Mouse (Mus musculus) stomach, postnatal 0 days (tissue): ENCODE measurements around the gene Gtf2i. TPM values are rescaled to one million over a fixed set of nuclear protein-coding genes. Genes with fewer than 3 reads are reported as not detected.

Experiments used
- ATAC-seq: fragments of 200-750 bp; cut with Nextera tagmentation; 2 replicates; pipeline ENCODE4 v1.8.0; 2017; ENCODE audit not compliant: low FRiP score, low TSS enrichment
- DNase-seq: peaks from one replicate; pipeline ENCODE4 v3.0.0-alpha.2; 2016; ENCODE audit warnings: low spot score
- H3K27ac ChIP-seq: fragments of 300-500 bp; sonication (generic); replicated peaks from 2 replicates; pipeline ENCODE4 v1.5.1; 2014; ENCODE audit warnings: mild to moderate bottlenecking, control low read depth
- H3K27me3 ChIP-seq: fragments of 300-500 bp; sonication (generic); 2 replicates; pipeline ENCODE4 v1.6.1; 2014; ENCODE audit warnings: low read length; ENCODE audit not compliant: control insufficient read depth, insufficient read depth
- H3K36me3 ChIP-seq: fragments of 300-500 bp; sonication (generic); 2 replicates; pipeline ENCODE4 v1.6.1; 2014; ENCODE audit warnings: low read length, mixed read lengths; ENCODE audit not compliant: control insufficient read depth, insufficient read depth
- H3K4me1 ChIP-seq: fragments of 300-500 bp; sonication (generic); replicated peaks from 2 replicates; pipeline ENCODE4 v1.6.1; 2014; ENCODE audit warnings: antibody characterized with exemption; ENCODE audit not compliant: control insufficient read depth, insufficient read depth
- H3K4me2 ChIP-seq: fragments of 300-500 bp; sonication (generic); replicated peaks from 2 replicates; pipeline ENCODE4 v1.6.1; 2014; ENCODE audit warnings: low read depth, mild to moderate bottlenecking, control low read depth, moderate library complexity
- H3K4me3 ChIP-seq: fragments of 300-500 bp; sonication (generic); 2 replicates; pipeline ENCODE4 v1.5.1; 2014; ENCODE audit warnings: low read depth, low read length, control low read depth
- H3K9ac ChIP-seq: fragments of 300-500 bp; sonication (generic); 2 replicates; pipeline ENCODE4 v1.6.1; 2014; ENCODE audit warnings: mild to moderate bottlenecking, low read length, control low read depth, mixed read lengths
- H3K9me3 ChIP-seq: fragments of 300-500 bp; sonication (generic); 2 replicates; pipeline ENCODE4 v1.6.1; 2016; ENCODE audit warnings: low read length; ENCODE audit not compliant: control insufficient read depth
- CTCF ChIP-seq: IDR thresholded peaks from 2 replicates; pipeline ENCODE4 v1.5.1; 2016; ENCODE audit warnings: antibody characterized with exemption, low read depth, mild to moderate bottlenecking, moderate library complexity
- EP300 ChIP-seq: optimal IDR thresholded peaks from 2 replicates; pipeline ENCODE3; 2016; ENCODE audit warnings: antibody characterized with exemption
- WGBS: fragments of 180-500 bp; shearing (Covaris S2); extraction: QIAGEN DNeasy Blood & Tissue Kit; methylation state at CpG from one replicate; pipeline ENCODE4 v1.1.7; 2014; 5-methylcytosine and 5-hydroxymethylcytosine counted together
- polyA plus RNA-seq: library from polyadenylated mRNA; unstranded; fragments of >200 nt; fragmentation: Nextera tagmentation; extraction: Ambion mirVana; gene quantifications from 2 replicates; pipeline ENCODE4 v1.2.1, GENCODE M21; 2015

Gtf2i gene
- polyA plus RNA-seq, 1 experiment from 2014 or later, result 63.0 TPM

DNA sequence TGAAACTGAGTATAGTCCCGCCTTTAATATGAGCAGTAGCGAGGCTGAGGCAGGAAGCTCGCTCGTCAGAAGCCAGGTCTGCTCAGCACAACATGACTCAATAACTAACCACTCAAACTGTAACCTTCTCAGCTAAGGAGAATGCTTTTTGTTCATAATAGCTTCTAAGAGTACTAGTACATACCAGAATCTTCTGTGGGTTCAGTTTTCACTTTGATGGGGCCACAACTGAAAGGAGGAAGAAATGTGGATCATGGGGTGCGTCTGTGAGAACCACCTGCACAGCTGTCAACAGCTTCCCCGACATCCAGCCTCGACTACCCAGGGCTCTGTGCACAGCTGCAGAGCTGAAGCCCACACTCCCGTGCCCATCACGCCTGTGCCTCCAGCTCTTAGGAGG, 32.0 kb downstream of the Gtf2i start:
- Histone ChIP-seq H3K27me3 (no peaks in the 10 kb centered on the region), H3K9ac (no peak overlapping the region), H3K4me3 (no peak overlapping the region), H3K27ac (no peak overlapping the region), H3K36me3 (peaks cover 42% of the 10 kb centered on the region), H3K4me2 (no peak overlapping the region), H3K4me1 (no peaks in the 10 kb centered on the region), H3K9me3 (no peaks in the 10 kb centered on the region)
- ATAC-seq (no peak), DNase-seq (no peak)
- no peak for TF ChIP-seq EP300
- 88% methylated on average over 9 of the region's 9 CpGs for WGBS

DNA sequence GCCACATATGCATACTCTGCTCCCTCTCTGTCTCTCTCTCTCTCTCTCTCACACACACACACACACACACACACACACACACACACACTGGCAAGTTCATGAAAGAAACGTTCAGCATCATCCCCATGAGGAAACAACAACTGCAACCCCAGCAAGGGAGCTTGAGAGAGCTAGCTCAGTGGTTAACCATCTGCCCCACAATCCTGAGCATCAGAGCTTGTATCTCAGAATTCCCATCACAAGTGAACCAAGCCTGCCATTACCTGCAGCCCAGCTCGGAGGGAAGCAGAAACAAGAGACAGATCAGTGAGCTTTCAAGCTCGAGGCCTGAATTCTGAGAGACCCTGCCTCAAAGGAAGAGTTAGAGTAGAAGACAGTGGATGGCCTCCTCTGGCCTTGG, 32.5 kb downstream of the Gtf2i start:
- Histone ChIP-seq H3K4me2 (no peak overlapping the region), H3K4me1 (no peaks in the 10 kb centered on the region), H3K27ac (no peak overlapping the region), H3K9me3 (no peaks in the 10 kb centered on the region), H3K36me3 (peaks cover 41% of the 10 kb centered on the region), H3K27me3 (no peaks in the 10 kb centered on the region), H3K4me3 (no peak overlapping the region), H3K9ac (no peak overlapping the region)
- no peak for ATAC-seq
- DNase-seq, result no peak
- TF ChIP-seq EP300 (no peak), CTCF (no peak)
- WGBS, result 59% methylated on average over 3 of the region's 3 CpGs

- no peaks in the 10 kb centered on the region for H3K9me3 ChIP-seq
- ATAC-seq (no peak), DNase-seq (no peak)
- no peak overlapping the region for H3K27ac ChIP-seq
- H3K27me3 ChIP-seq, result no peaks in the 10 kb centered on the region
- no peak for TF ChIP-seq CTCF
- TF ChIP-seq EP300, result no peak
- H3K4me2 ChIP-seq, result no peak overlapping the region
- peaks cover 32% of the 10 kb centered on the region for H3K36me3 ChIP-seq
- H3K9ac ChIP-seq, result no peak overlapping the region
- WGBS, result 85% methylated on average over 7 of the region's 7 CpGs
- H3K4me1 ChIP-seq, result no peaks in the 10 kb centered on the region
- no peak overlapping the region for H3K4me3 ChIP-seq
Measured at GRCm38 (mm10) chr5:134279371-134279770, 35.2 kb downstream of the Gtf2i start.

GRCm38 (mm10) chr5:134277109-134277508, 37.5 kb downstream of the Gtf2i start:
- Histone ChIP-seq H3K9ac (no peak overlapping the region), H3K27ac (no peak overlapping the region; the same call in 1 of the 2 replicates), H3K27me3 (no peaks in the 10 kb centered on the region), H3K4me2 (no peak overlapping the region), H3K4me1 (no peaks in the 10 kb centered on the region), H3K9me3 (no peaks in the 10 kb centered on the region), H3K4me3 (no peak overlapping the region), H3K36me3 (peaks cover 41% of the 10 kb centered on the region)
- no peak for DNase-seq
- ATAC-seq, result peak; percentile 63
- TF ChIP-seq EP300 (no peak), CTCF (no peak)
- WGBS, result 70% methylated on average over 4 of the region's 4 CpGs

DNA sequence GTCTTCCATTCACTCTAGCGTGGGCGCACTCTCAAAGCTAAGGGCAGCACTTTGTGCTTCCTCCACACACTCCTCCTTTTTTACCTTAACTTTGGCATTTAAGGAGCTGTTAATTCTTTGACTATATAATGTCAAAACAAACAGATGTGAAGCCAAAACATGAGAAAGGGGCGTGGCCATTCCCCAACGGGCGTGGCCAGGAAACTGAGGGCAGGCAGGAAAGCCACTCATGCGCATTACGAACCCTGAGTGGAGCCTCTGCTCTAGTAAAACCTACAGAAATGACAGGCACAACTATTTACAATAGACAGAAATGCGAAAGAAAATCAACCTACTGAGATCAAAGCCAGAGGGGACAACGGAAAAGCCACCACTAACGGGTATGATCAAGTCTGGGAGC, 39.0 kb downstream of the Gtf2i start:
- H3K27ac ChIP-seq, result no peak overlapping the region

GRCm38 (mm10) chr5:134275021-134275420, 39.5 kb downstream of the Gtf2i start:
- no peak overlapping the region for H3K4me3 ChIP-seq
- no peak overlapping the region for H3K27ac ChIP-seq
- peaks cover 51% of the 10 kb centered on the region for H3K36me3 ChIP-seq
- 65% methylated on average over 11 of the region's 11 CpGs for WGBS
- DNase-seq, result no peak
- no peak overlapping the region for H3K9ac ChIP-seq
- H3K27me3 ChIP-seq, result no peaks in the 10 kb centered on the region
- no peaks in the 10 kb centered on the region for H3K4me1 ChIP-seq
- H3K9me3 ChIP-seq, result no peaks in the 10 kb centered on the region
- 0 out of 2 replicates have a peak, but pooled peaks have one; percentile 18 for ATAC-seq
- no peak for TF ChIP-seq EP300
- no peak for TF ChIP-seq CTCF
- H3K4me2 ChIP-seq, result no peak overlapping the region

More for the DNA sequence above, 39.0 kb downstream of the Gtf2i start:
- no peak overlapping the region for H3K9ac ChIP-seq
- no peak for DNase-seq
- WGBS, result 79% methylated on average over 10 of the region's 10 CpGs
- TF ChIP-seq EP300, result no peak
- H3K4me3 ChIP-seq, result no peak overlapping the region
- H3K9me3 ChIP-seq, result no peaks in the 10 kb centered on the region
- H3K27me3 ChIP-seq, result no peaks in the 10 kb centered on the region
- no peaks in the 10 kb centered on the region for H3K4me1 ChIP-seq
- H3K36me3 ChIP-seq, result peaks cover 51% of the 10 kb centered on the region
- no peak for ATAC-seq
- no peak overlapping the region for H3K4me2 ChIP-seq
